Mouse (Mus musculus) lung, postnatal 4 days (tissue): ENCODE measurements around the gene Ngfr.

Experiments
- DNase-seq, 2 experiments: peaks; one replicate each; pipeline ENCODE4 v3.0.0; 2021

Gene Ngfr

DNA sequence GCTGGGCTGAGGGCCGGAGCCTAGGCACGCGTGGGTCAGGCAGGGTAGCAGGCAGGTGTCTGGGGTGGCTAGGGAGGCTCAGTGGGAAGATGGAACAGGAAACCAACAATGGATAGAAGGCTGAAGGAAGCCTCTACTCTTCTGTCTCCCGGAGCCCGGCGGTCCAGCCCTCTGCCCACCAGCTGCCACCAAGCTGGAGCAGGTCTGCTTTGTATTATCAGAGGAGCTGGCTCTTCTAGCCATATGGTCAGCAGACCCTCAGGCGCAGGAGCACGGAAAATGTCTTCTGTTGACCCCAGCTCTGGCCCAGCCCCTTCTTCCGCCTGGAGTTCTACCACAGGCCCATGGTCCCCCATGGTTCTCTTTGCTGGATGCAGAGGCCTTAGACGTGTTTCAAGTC, 22.2 kb downstream of the Ngfr start:
- no peak for DNase-seq

GRCm38 (mm10) chr11:95563849-95564248, 23.7 kb downstream of the Ngfr start:
- DNase-seq: no peak

DNA sequence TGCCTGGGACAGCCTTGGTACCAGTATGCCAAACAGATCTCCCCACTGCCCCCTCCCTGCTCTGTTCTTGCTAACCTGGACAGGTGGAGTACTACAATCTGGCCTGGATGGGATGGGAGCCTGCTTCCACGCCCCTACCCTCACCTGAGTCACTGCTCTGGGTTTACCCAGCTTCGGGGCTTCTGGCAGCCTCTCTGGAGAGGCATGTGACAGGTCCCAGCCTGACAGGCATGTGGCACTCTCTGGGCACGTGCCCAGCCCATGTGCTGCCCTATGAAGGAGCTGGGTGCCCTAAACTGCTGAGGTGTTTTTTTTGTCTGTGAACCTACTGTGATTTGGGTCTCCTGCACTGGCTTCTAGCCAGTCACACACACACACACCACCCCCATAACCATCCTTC, 26.8 kb downstream of the Ngfr start:
- DNase-seq: no peak

- DNase-seq: no peak
These were observed 27.8 kb downstream of the Ngfr start for GRCm38 (mm10) chr11:95559761-95560160.

DNA sequence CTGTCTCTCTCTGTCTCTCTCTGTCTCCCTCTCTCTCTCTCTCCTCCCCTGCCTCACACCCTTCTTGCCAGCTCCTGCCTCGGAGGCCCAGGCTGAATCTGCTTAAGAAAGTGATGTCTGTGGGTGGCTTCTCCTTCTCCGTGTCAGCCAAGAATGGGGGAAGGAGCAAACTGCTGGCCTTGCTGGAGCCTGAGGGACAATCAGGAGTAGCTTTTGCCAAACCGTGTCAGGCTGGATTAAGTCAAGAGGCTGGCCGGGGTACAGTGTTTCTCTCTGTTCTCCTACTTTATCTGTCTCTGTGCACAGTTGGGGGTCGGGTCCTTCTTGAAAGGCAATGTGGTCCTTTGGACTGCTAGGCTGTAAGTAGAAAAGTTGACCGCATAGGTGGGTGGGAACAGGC, 29.8 kb downstream of the Ngfr start:
- DNase-seq: no peak

DNA sequence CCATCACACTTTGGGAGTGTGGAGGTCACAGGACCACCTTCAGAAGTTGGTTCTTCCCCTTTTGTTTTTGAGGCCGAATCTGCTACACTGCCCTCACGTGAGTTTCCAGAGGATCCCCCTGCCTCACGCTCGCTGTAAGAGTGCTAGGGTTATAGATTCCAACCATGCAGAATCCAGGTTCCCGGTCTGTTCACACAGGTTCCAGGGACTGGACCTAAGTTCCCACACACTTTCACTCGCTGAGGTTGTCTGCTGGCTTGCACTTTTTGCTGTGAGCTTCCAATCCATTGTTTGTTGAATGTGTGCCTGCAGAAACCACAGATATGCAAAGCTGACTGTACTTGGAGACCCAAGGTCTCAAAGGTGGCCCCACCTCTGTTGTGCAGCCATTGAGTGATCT, 30.5 kb downstream of the Ngfr start:
- no peak for DNase-seq

DNA sequence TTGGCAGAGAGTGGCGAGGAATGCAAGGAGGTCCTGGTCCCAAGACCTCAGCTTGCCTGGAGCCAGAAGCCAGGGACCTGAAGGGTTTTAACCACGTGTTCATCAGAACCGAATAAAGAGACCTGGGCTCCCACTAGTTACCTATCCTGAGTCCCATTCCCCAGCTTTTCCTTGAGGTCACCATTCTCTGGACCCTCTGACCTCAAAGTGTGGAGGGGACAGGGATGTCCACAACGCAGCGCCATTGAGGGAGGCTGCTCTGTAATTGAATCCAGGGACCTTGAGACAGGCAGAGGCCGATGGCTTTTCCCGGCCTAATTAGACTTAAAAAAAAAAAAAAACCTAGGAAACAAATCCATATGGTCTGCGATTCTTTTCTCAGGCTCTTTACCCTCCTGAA, 32.3 kb downstream of the Ngfr start:
- DNase-seq: no peak

- no peak for DNase-seq
These were observed 37.1 kb downstream of the Ngfr start for GRCm38 (mm10) chr11:95550301-95551021.

DNA sequence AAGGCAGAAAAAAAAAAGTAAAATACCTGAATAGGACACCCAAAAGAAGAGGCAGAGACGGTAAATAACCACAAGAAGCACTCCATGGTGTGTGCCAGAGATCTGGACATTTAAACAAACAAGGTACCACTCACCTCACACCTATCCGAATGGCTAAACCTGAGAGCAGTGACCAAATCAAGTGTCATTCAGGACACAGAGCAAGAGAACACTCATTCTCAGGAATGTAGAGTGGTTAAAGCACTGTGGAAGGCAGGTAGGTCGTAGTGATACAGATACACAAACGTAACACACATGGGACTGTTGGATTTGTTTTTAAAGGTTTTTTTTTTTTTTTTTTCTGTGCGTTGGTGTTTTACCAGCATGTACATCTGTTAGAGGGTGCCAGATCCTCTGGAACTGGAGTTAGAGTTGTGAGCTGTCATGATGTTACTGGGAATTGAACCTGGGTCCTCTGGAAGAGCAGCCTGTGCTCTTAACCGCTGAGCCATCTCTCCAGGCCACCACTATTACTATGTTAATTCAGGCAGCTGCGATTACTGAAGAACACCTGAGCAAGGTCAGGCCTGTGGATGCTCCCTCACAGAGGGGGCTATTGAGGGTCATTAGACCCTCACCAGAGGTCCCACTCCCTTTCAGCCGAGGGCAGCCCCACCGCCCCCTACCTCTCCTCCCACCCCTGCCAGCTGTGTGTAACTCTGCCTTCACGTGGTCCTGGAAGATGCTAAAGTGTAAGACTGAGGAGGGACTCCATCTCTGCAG, 41.3 kb downstream of the Ngfr start:
- no peak for DNase-seq

DNA sequence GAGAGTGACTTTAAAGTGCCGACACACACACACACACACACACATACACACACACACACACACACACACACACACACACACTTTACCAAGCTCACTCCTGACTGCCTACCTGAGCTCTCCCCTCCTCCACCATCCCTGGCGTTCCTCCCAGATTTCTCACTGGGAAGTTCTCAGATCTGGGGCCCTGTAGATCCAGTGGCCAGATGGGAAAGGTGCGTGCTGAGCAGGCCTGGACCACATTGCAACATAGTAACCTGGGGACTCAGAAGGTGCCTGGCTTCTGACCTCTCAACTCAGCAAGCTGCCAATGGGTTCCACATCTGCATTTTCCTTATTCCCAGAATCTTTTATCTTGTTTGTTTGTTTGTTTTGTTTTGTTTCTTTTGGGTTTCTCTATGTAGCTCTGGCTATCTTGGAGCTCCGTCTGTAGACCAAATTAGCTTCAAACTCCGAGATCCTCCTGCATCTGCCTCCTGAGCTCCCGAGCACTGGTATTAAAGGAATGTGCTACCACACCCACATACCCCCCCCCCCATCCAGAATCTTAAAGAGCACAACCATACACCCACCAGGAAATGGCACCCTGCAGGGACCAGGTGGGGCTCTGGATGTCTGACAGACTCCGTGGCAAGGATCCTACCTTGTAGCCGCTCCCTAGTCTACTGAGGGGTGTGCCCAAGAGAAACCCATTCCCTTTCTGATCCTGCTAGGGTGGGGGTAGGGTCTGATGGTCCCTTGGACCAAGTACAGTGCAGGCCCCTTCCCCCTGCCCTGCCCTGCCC, 42.8 kb downstream of the Ngfr start:
- no peak for DNase-seq

DNA sequence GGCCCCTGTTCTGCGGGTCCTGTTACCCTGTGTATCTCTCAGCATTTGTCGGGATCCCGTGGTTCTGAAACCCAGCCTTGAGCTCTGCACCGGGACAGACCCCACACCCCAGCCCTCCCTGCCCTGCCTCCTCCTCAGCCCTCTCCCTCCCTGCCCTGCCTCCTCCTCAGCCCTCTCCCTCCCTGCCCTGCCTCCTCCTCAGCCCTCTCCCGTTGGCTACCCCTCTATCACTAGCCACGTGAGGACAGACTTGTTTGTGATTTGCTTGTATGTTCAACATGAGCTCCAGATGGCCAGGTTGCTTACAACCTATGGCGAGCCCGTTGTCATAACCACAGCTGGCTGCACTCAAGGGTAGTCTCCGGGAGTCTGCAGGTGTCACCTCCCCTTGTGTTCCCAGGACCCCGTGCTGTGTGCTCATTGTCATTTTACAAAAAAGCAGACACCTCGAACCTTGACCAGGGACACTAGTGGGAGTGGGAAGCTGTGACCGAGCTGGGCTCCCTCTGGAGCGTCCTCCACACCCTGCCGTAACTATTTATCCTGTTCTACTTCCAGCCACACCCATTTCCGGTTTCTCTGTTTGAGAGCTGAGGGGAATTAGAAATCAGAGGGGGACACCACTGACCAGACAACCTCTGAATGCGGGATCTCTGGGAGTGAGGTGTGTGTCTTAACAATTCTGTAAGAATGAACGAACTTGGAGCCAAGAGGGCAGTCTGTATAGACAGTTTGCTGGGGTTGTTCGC, 46.7 kb downstream of the Ngfr start:
- no peak for DNase-seq

GRCm38 (mm10) chr11:95538378-95539104, 49.0 kb downstream of the Ngfr start:
- peak; percentile 22 to 54 for DNase-seq

- peak; percentile 87 to 91 for DNase-seq
These were observed 53.9 kb downstream of the Ngfr start for GRCm38 (mm10) chr11:95533484-95534160.

- no peak for DNase-seq
These were observed 55.0 kb downstream of the Ngfr start for GRCm38 (mm10) chr11:95532353-95533072.

- no peak for DNase-seq
These were observed 59.3 kb downstream of the Ngfr start for GRCm38 (mm10) chr11:95528231-95528630.

DNA sequence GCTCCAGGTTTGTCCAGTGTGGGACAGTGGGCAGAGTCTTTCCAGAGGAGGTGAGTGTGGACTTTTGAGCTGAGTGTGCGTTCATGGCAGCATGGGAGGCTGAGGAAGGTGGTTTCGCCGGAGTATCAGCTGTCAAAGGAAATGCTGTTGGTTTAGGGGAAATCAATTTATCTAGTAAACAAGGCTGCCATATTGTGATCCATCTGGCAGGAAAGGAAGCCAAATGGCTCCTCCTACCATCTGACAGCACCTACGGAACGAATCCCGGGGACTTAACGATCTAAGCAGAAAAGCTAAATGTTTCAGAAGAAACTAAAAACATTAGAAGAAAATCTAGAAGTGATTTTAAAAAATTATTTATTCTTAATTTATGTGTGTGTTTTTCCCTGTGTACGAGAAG, 60.2 kb downstream of the Ngfr start:
- DNase-seq: no peak

DNA sequence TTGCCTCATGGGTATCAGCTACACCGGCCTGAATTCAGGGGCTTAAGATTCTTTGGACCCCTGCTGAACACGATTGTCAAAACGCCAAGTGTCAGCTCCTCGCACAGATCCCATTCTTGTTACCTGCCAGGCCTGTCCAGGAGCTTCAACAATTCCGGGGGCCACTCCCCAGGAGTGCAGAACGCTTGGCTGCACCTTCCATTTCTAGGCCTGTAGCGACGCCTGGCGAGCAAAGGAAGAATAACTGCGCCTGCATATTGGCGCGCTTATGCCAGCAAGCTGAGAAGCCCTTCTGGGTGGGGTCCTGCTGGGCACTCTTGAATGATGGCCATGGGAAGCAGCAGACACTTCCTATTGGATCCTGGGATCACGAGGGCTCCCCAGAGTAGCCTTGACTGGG, 66.0 kb downstream of the Ngfr start:
- peak; percentile 79 to 85 for DNase-seq

GRCm38 (mm10) chr11:95520456-95521072, 67.0 kb downstream of the Ngfr start:
- DNase-seq: peak; percentile 89 to 92

GRCm38 (mm10) chr11:95519996-95520395, 67.5 kb downstream of the Ngfr start:
- no peak for DNase-seq

- no peak for DNase-seq
These were observed 68.2 kb downstream of the Ngfr start for GRCm38 (mm10) chr11:95519299-95519698.
